Mouse (Mus musculus): Measurements from ENCODE around the gene Ssrp1. TPM values are rescaled to one million over a fixed set of nuclear protein-coding genes. Genes with fewer than 3 reads are reported as not detected.

Ssrp1 gene
- 70.2 and 78.9 TPM in 2 replicates for polyA plus RNA-seq (2012; rRNA removed)

DNA sequence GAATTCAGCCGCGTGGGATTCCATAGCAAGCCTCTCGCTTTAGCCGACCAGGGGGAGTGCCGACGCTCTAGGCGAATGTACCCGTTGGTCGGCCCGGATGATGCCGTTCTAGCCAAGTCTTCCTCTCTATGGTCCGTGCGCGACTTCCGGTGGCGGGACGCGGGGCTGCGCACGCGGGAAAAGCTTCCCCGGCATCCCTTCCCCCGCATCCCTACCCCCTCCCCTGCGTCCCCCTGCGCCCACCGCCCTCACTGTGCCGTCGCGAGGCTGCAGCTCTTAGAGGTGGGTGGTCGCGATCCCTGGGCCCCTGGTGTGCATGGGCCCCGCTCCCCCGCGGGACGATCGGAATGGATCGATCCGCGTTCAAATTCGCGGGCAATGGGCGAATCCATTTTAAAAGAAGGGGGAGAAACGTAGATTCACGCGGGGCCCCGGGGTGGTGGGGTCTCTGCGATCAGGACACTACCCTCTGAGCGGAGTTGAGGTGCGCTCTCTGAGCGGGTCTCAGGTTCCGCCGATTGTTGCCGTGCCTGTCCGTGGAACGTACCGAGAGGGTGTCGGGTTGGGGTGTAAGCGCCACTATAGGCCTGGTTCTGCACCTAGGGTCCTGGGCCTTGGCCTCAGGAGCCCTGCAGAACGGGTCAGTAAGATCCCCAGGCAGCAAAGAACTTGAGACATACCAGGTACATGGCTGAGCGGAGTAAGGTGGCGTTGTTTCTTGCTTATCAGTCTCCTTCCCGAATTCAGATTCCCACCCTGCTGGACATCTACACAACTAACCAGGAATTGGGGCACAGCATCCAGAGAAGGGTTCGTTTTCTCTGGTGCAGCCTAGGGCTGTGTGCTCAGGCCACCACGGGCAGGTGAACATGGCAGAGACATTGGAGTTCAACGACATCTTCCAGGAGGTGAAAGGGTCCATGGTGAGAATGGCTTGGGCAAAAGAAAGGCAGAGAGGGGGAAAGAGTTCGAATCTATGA lies at the start of gene Ssrp1, which contains the start of gene P2rx3:
TSS of gene Ssrp1 (plus strand) at position 188 of the 980 bp plus-strand sequence.
TSS of gene P2rx3 (minus strand) at position 416 of the 980 bp plus-strand sequence.
- TF ChIP-seq POLR2A (IDR thresholded peaks at IDR 0.05; ENCODE audit: low read depth, low read length) (peak; percentile 49), CTCF (conservative IDR thresholded peaks at IDR 0.05; ENCODE audit: insufficient read depth, insufficient read length, low read depth, low read length) (no peak)
- WGBS = under 1% methylated on average over 66 of the region's 66 CpGs
- peaks cover 11% of the 10 kb centered on the region; the same call in 1 of the 2 replicates for H3K4me1 ChIP-seq (ENCODE audit: control insufficient read depth, insufficient read depth, low read length)
- no peaks in the 10 kb centered on the region for H3K27me3 ChIP-seq (replicated peaks; ENCODE audit: control insufficient read depth, insufficient read depth, low read length)
- peak within 1 kb of the TSS; percentile 61 for H3K27ac ChIP-seq (ENCODE audit: insufficient read depth, low read depth, low read length)
- peak; percentile 95 for DNase-seq
- H3K4me3 ChIP-seq (ENCODE audit: insufficient read depth, low read depth, low read length) = peak within 1 kb of the TSS; percentile 92
- H3K36me3 ChIP-seq (ENCODE audit: control insufficient read depth, insufficient read depth, low read length) = peaks cover 4% of the 10 kb centered on the region

DNA sequence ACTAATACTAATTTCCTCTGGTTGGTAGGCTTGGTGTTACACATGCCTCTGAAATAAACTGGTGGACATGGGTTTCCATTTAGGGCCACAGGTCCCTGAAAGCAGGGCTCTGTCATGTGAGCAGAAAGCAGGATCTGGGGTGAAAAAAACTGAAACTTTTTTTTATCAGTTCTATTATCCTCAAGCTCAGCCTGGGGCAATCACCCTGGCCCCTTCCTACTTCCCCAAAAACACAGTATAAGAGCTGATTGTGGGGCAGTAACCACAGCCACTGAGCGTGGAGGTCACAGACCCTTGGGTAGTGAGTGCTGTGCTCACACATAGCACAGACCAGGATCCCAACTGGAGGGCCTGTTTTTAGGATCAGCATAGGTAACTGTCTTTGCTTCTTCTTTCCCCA lies 49.1 kb upstream of the Ssrp1 start, which contains the start of gene Prg3:
TSS of gene Prg3 (plus strand) at position 286 of the 400 bp plus-strand sequence.
- WGBS = 75% methylated on average over 1 of the region's 1 CpGs
- Histone ChIP-seq H3K36me3 (ENCODE audit: control insufficient read depth, insufficient read depth, low read length) (no peaks in the 10 kb centered on the region), H3K4me3 (ENCODE audit: insufficient read depth, low read depth, low read length) (no peak within 1 kb of the TSS), H3K4me1 (ENCODE audit: control insufficient read depth, insufficient read depth, low read length) (no peaks in the 10 kb centered on the region), H3K27ac (ENCODE audit: insufficient read depth, low read depth, low read length) (no peak within 1 kb of the TSS), H3K27me3 (replicated peaks; ENCODE audit: control insufficient read depth, insufficient read depth, low read length) (no peaks in the 10 kb centered on the region)
- no peak for DNase-seq
- TF ChIP-seq CTCF (conservative IDR thresholded peaks at IDR 0.05; ENCODE audit: insufficient read depth, insufficient read length, low read depth, low read length) (no peak), POLR2A (IDR thresholded peaks at IDR 0.05; ENCODE audit: low read depth, low read length) (no peak)

DNA sequence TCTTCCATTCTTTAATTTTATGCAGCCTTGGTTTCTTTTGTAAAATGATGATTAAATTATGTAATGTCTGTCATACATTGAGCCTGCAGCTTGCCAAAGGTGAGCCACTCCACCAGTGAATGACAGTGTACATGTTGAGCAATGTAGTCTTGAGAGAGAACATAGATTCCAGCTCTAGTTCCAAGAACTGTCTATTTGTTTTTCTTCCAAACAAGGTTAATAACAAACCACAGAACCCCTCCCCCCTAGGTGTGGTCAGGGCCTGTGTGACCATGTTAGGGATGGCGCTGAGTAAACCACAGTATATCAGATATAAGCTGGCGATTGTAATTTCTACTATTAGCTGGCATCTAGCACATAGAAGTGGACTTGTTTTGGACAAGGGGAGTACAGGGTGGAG lies 40.7 kb upstream of the Ssrp1 start:
- H3K27ac ChIP-seq (ENCODE audit: insufficient read depth, low read depth, low read length) = no peak overlapping the region
- H3K36me3 ChIP-seq (ENCODE audit: control insufficient read depth, insufficient read depth, low read length) = no peaks in the 10 kb centered on the region
- no peak for DNase-seq
- H3K4me3 ChIP-seq (ENCODE audit: insufficient read depth, low read depth, low read length) = no peak overlapping the region
- WGBS = 90% methylated on average over 2 of the region's 2 CpGs
- no peaks in the 10 kb centered on the region for H3K4me1 ChIP-seq (ENCODE audit: control insufficient read depth, insufficient read depth, low read length)
- TF ChIP-seq POLR2A (IDR thresholded peaks at IDR 0.05; ENCODE audit: low read depth, low read length) = no peak
- no peak for TF ChIP-seq CTCF (conservative IDR thresholded peaks at IDR 0.05; ENCODE audit: insufficient read depth, insufficient read length, low read depth, low read length)
- no peaks in the 10 kb centered on the region for H3K27me3 ChIP-seq (replicated peaks; ENCODE audit: control insufficient read depth, insufficient read depth, low read length)

DNA sequence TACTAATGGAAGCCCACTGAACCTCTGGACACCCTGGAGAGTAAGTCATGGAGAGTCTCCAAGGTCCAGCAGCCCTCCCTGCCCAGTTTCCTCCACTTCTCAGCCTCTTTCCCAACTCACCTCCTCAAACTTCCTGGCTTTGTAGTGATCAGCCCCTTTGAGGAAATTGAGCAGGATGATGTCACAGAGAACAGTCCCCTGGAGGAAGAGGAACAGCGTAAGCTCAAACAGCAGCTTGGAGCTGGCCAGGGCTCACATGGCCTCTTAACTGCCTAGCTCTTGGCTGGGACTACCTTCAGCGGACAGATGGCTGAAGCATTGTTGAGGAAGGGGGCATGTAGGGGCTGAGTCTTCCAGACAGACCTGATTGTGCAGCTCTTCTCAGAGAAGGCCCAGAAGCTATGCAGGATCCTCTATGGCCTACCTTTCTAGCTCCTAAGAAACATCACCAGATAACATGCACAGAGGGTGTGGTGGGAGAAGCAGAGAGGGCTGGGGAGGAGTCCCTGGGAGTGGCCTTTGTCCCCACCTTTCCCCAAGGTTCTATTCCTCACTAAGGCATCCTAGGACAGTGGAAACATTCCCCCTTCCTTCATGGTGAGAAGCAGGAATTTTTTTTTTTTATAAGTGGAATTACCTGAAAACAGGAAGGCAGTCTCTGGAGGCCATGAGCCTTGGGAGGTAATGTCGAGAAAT lies 37.4 kb upstream of the Ssrp1 start:
- peak; percentile 44 for DNase-seq
- WGBS = 68% methylated on average over 3 of the region's 3 CpGs
- Histone ChIP-seq H3K4me1 (ENCODE audit: control insufficient read depth, insufficient read depth, low read length) (no peaks in the 10 kb centered on the region), H3K4me3 (ENCODE audit: insufficient read depth, low read depth, low read length) (no peak overlapping the region), H3K27ac (ENCODE audit: insufficient read depth, low read depth, low read length) (peak overlapping the region; percentile 46; the same call in 1 of the 2 replicates), H3K36me3 (ENCODE audit: control insufficient read depth, insufficient read depth, low read length) (no peaks in the 10 kb centered on the region), H3K27me3 (replicated peaks; ENCODE audit: control insufficient read depth, insufficient read depth, low read length) (no peaks in the 10 kb centered on the region)
- no peak for TF ChIP-seq CTCF (conservative IDR thresholded peaks at IDR 0.05; ENCODE audit: insufficient read depth, insufficient read length, low read depth, low read length)
- no peak for TF ChIP-seq POLR2A (IDR thresholded peaks at IDR 0.05; ENCODE audit: low read depth, low read length)

DNA sequence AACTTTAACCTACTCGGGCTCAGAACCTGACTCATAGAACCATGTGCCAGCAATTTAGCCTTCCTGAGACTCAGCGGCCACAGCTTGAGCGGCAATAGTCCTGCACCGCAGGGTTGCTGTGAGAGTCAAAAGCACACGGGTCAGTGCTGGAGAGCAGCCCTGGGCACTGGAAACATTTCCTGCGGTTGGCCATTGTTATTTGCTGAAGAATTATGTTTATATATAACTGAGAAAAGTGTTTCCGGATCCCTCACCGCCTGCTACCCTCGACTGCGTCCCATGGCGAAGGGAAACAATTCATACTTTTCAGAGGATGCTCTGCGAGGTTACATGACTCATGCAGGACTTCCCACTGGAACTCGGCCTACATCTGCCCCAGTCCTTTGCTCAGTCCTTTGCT lies 35.5 kb upstream of the Ssrp1 start:
- 62% methylated on average over 13 of the region's 13 CpGs for WGBS
- Histone ChIP-seq H3K27me3 (replicated peaks; ENCODE audit: control insufficient read depth, insufficient read depth, low read length) (no peaks in the 10 kb centered on the region), H3K4me1 (ENCODE audit: control insufficient read depth, insufficient read depth, low read length) (no peaks in the 10 kb centered on the region), H3K27ac (ENCODE audit: insufficient read depth, low read depth, low read length) (peak overlapping the region; percentile 75), H3K36me3 (ENCODE audit: control insufficient read depth, insufficient read depth, low read length) (no peaks in the 10 kb centered on the region), H3K4me3 (ENCODE audit: insufficient read depth, low read depth, low read length) (no peak overlapping the region)
- peak; percentile 68 for DNase-seq
- TF ChIP-seq CTCF (conservative IDR thresholded peaks at IDR 0.05; ENCODE audit: insufficient read depth, insufficient read length, low read depth, low read length) (no peak), POLR2A (IDR thresholded peaks at IDR 0.05; ENCODE audit: low read depth, low read length) (no peak)

DNA sequence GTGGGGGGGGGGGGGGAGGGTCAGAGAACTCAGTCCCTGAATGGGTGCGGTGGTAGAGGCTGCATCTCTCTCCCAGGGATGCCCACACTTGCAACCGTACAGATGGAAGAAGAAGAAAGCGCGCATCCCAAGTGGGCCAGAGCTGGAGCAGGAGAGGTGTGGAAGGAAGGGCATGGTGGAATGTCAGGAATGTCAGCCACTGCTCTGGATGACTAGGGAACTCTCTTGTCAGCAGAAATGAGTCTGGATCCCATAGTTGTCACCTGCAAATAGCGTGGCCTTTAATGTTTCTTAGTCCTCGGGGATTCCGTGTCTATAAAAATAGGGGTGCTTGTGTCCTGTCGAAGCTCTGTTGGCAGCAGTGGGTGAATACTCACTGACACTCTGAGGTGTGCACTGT lies 34.5 kb upstream of the Ssrp1 start:
- H3K36me3 ChIP-seq (ENCODE audit: control insufficient read depth, insufficient read depth, low read length) = no peaks in the 10 kb centered on the region
- TF ChIP-seq POLR2A (IDR thresholded peaks at IDR 0.05; ENCODE audit: low read depth, low read length) = no peak
- TF ChIP-seq CTCF (conservative IDR thresholded peaks at IDR 0.05; ENCODE audit: insufficient read depth, insufficient read length, low read depth, low read length) = no peak
- no peaks in the 10 kb centered on the region for H3K4me1 ChIP-seq (ENCODE audit: control insufficient read depth, insufficient read depth, low read length)
- H3K27me3 ChIP-seq (replicated peaks; ENCODE audit: control insufficient read depth, insufficient read depth, low read length) = no peaks in the 10 kb centered on the region
- H3K4me3 ChIP-seq (ENCODE audit: insufficient read depth, low read depth, low read length) = no peak overlapping the region
- H3K27ac ChIP-seq (ENCODE audit: insufficient read depth, low read depth, low read length) = no peak overlapping the region
- no peak for DNase-seq
- WGBS = 76% methylated on average over 8 of the region's 8 CpGs
